Mouse (Mus musculus) embryonic facial prominence, embryonic 12.5 days (tissue): ENCODE results near the gene Pkn3. TPM values are rescaled to one million over a fixed set of nuclear protein-coding genes. Genes with fewer than 3 reads are reported as not detected.
"Not testable (repeated sequence)": the region's sequence is repeated elsewhere in the genome, so short reads cannot be mapped to it uniquely, and the experiment has no call there.

Experiments used
- ATAC-seq: fragments of 200-750 bp; cut with Nextera tagmentation; 2 replicates; pipeline ENCODE4 v1.8.0; 2017; ENCODE audit not compliant: insufficient number of reproducible peaks, insufficient read depth, low FRiP score, low TSS enrichment
- H3K27ac ChIP-seq: fragments of 300-500 bp; sonication (generic); 2 replicates; pipeline ENCODE4 v1.5.1; 2016; ENCODE audit warnings: mild to moderate bottlenecking
- H3K27me3 ChIP-seq: fragments of 300-500 bp; sonication (generic); 2 replicates; pipeline ENCODE4 v1.6.1; 2016; ENCODE audit warnings: mild to moderate bottlenecking, moderate library complexity
- H3K36me3 ChIP-seq: fragments of 300-500 bp; sonication (generic); 2 replicates; pipeline ENCODE4 v1.6.1; 2016; ENCODE audit warnings: mild to moderate bottlenecking
- H3K4me1 ChIP-seq: fragments of 300-500 bp; sonication (generic); 2 replicates; pipeline ENCODE4 v1.6.1; 2016
- H3K4me2 ChIP-seq: fragments of 300-500 bp; sonication (generic); replicated peaks from 2 replicates; pipeline ENCODE4 v1.6.1; 2016; ENCODE audit warnings: mild to moderate bottlenecking, moderate library complexity
- H3K4me3 ChIP-seq: fragments of 300-500 bp; sonication (generic); 2 replicates; pipeline ENCODE4 v1.5.1; 2016; ENCODE audit warnings: mild to moderate bottlenecking
- H3K9ac ChIP-seq: fragments of 300-500 bp; sonication (generic); 2 replicates; pipeline ENCODE4 v1.6.1; 2016; ENCODE audit warnings: mild to moderate bottlenecking, moderate library complexity
- H3K9me3 ChIP-seq: fragments of 300-500 bp; sonication (generic); 2 replicates; pipeline ENCODE4 v1.6.1; 2016; ENCODE audit warnings: mild to moderate bottlenecking, moderate library complexity
- WGBS: fragments of 180-500 bp; shearing (Covaris S2); methylation state at CpG from one replicate; pipeline ENCODE4 v1.1.7; 2016; 5-methylcytosine and 5-hydroxymethylcytosine counted together
- polyA plus RNA-seq: library from polyadenylated mRNA; unstranded; fragments of >200 nt; fragmentation: Nextera tagmentation; extraction: Ambion mirVana; gene quantifications from 2 replicates; pipeline ENCODE4 v1.2.1, GENCODE M21; 2016

Pkn3 gene
- polyA plus RNA-seq, 1 experiment from 2014 or later, result 11.6 TPM

GRCm38 (mm10) chr2:30131240-30131639 lies 53.8 kb downstream of the Pkn3 start:
- H3K4me2 ChIP-seq, H3K36me3 ChIP-seq, H3K27ac ChIP-seq, ATAC-seq, H3K27me3 ChIP-seq, H3K4me3 ChIP-seq, H3K9me3 ChIP-seq, H3K9ac ChIP-seq: not testable (repeated sequence)
- WGBS, result 71% methylated on average over 5 of the region's 5 CpGs
- peaks cover 20% of the 10 kb centered on the region for H3K4me1 ChIP-seq

GRCm38 (mm10) chr2:30132801-30133612 lies 55.5 kb downstream of the Pkn3 start:
- ATAC-seq, result no peak
- H3K4me2 ChIP-seq, result peak overlapping the region; percentile 95
- no peaks in the 10 kb centered on the region for H3K27me3 ChIP-seq
- no peaks in the 10 kb centered on the region for H3K9me3 ChIP-seq
- peak overlapping the region; percentile 86 for H3K9ac ChIP-seq
- peaks cover 20% of the 10 kb centered on the region for H3K4me1 ChIP-seq
- H3K4me3 ChIP-seq, result peak overlapping the region; percentile 87
- WGBS, result 13% methylated on average over 16 of the region's 16 CpGs
- H3K36me3 ChIP-seq, result peaks cover 23% of the 10 kb centered on the region
- peak overlapping the region; percentile 81 for H3K27ac ChIP-seq

DNA sequence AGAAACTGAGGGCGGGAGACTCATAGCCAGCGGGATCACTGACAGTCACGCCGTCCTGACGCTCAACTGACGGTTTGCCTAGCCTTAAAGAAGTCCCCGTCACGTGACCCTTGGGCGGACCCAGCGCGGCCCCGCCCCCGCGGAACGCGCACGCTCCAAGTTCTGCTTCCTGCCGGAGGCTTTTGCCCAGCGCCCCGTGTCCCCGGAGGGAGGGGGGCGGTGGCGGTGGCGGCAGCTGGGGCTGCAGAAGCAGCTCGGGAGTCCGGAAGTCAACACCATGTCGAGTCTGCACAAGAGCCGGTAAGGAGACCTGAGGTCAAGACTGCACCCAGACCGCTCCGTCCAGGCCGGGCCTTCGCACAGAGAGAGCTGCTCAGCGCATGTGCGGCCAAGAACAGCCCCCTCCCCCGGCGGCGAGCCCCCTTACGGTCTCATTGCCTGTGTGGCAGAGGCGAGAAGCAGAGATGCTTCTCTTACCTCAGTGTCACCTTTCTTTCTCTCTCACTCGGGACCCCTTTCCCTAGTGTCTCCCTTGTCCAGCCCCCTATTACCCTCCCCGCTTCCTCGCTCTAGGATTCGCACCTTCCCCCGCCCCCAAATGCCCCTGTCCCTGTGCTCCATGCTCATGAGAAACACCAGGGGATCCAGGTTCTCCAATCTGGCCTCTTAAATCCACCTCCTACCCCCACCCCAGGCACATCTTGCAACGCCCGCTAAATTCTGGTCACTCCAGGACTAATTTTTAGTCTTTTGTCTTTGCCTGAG lies 56.3 kb downstream of the Pkn3 start, which contains the start of gene Tbc1d13:
Tbc1d13 (plus strand) TSS at position 134 of the 765 bp plus-strand sequence.
- Histone ChIP-seq H3K9ac (peak within 1 kb of the TSS; percentile 86), H3K27ac (peak within 1 kb of the TSS; percentile 81), H3K4me2 (peak within 1 kb of the TSS; percentile 95), H3K27me3 (no peaks in the 10 kb centered on the region), H3K36me3 (peaks cover 23% of the 10 kb centered on the region), H3K4me1 (peaks cover 20% of the 10 kb centered on the region), H3K9me3 (no peaks in the 10 kb centered on the region), H3K4me3 (peak within 1 kb of the TSS; percentile 87)
- ATAC-seq, result peak; percentile 75
- WGBS, result under 1% methylated on average over 46 of the region's 46 CpGs

DNA sequence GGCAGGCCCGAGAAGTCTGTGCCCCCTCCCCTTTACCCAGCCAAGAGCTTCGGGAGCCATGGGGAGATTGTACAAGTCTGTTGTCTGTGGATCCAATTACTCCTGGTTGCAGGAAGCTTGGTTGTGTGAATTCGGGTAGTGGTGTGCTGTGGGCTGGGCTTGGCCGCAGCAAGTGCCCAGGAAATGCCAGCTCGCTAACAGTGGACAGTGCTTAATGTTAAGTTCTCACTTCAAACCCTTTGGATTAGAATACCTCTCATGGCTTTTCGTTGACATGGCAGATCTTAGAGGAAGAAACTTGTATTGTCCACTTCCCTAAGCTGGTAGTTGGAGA lies 56.9 kb downstream of the Pkn3 start:
- Histone ChIP-seq H3K4me3 (peak overlapping the region; percentile 87), H3K27ac (peak overlapping the region; percentile 81), H3K4me1 (peaks cover 20% of the 10 kb centered on the region), H3K9ac (peak overlapping the region; percentile 86), H3K4me2 (peak overlapping the region; percentile 95), H3K36me3 (peaks cover 23% of the 10 kb centered on the region), H3K27me3 (no peaks in the 10 kb centered on the region), H3K9me3 (no peaks in the 10 kb centered on the region)
- ATAC-seq, result peak; percentile 12; the same call in 1 of the 2 replicates
- 21% methylated on average over 6 of the region's 6 CpGs for WGBS

DNA sequence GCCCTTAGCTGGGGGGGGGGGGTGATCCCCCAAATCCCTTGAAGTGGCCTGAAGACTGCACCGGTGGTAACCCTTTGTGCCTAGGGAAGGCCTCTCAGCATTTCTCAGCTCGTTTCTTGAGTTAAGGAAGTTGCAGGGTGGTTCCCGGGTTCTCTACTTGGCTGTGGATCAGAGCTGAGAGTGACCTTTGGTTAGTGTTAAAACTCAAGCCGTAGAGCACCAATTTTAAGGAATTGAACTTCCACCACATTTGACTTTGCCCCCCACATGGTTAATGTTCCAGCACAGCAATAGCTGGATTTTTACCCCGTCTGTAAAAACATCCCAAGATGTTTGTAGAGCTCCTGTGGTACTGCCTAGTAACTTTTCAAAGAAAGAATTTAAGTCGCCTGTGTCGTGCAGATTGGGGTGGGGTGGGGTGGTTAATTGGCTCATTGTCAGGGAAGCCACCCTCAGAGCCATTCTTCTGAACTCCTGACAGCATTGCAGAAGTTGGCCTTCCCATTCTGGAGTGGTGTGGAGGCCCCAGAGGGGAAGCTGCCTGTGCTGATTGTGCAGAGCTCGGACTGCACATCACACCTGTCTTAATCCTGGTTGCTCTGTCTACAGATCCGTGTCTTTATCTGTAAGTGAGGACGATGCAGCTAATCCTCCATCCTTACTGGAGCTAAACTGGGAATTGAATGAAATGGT lies 57.6 kb downstream of the Pkn3 start:
- H3K27ac ChIP-seq, result no peak overlapping the region
- H3K4me2 ChIP-seq, result peak overlapping the region; percentile 95

GRCm38 (mm10) chr2:30136458-30136857 lies 59.0 kb downstream of the Pkn3 start:
- H3K4me2 ChIP-seq, result no peak overlapping the region
- no peak overlapping the region for H3K27ac ChIP-seq
- peaks cover 39% of the 10 kb centered on the region for H3K36me3 ChIP-seq
- no peak overlapping the region for H3K9ac ChIP-seq
- no peak overlapping the region for H3K4me3 ChIP-seq
- H3K4me1 ChIP-seq, result peaks cover 20% of the 10 kb centered on the region
- no peaks in the 10 kb centered on the region for H3K27me3 ChIP-seq
- H3K9me3 ChIP-seq, result no peaks in the 10 kb centered on the region
- no peak for ATAC-seq
- 91% methylated on average over 10 of the region's 10 CpGs for WGBS

More for the DNA sequence above, 57.6 kb downstream of the Pkn3 start:
- Histone ChIP-seq H3K9ac (peak overlapping the region; percentile 86), H3K4me3 (peak overlapping the region; percentile 87), H3K4me1 (peaks cover 20% of the 10 kb centered on the region), H3K36me3 (peaks cover 25% of the 10 kb centered on the region), H3K27me3 (no peaks in the 10 kb centered on the region), H3K9me3 (no peaks in the 10 kb centered on the region)
- WGBS, result 72% methylated on average over 10 of the region's 10 CpGs
- no peak for ATAC-seq

GRCm38 (mm10) chr2:30140021-30140420 lies 62.5 kb downstream of the Pkn3 start:
- not testable (repeated sequence) for H3K27me3 ChIP-seq, H3K9ac ChIP-seq, H3K9me3 ChIP-seq, ATAC-seq, H3K4me1 ChIP-seq, H3K4me3 ChIP-seq, H3K27ac ChIP-seq, H3K4me2 ChIP-seq
- peaks cover 74% of the 10 kb centered on the region for H3K36me3 ChIP-seq
- 98% methylated on average over 4 of the region's 4 CpGs for WGBS

Other genes starting within 250 kb of the Pkn3 start
- 16.4 and 17.5 TPM in 2 replicates for gene Cercam, start 208.5 kb upstream of the Pkn3 start, polyA plus RNA-seq
- gene Odf2, start 188.5 kb upstream of the Pkn3 start, polyA plus RNA-seq, result 88.2 and 89.2 TPM in 2 replicates
- gene Gle1, start 142.3 kb upstream of the Pkn3 start, polyA plus RNA-seq, result 69.3 and 72.3 TPM in 2 replicates
- gene Sptan1, start 112.1 kb upstream of the Pkn3 start, polyA plus RNA-seq, result 101 and 103 TPM in 2 replicates
- 43.9 and 46.0 TPM in 2 replicates for gene Wdr34, start 28.8 kb upstream of the Pkn3 start, polyA plus RNA-seq
- 644 and 679 TPM in 2 replicates for gene Set, start 20.3 kb upstream of the Pkn3 start, polyA plus RNA-seq
- 26.8 and 27.7 TPM in 2 replicates for gene Zdhhc12, start 16.0 kb downstream of the Pkn3 start, polyA plus RNA-seq
- gene Zer1, start 46.9 kb downstream of the Pkn3 start, polyA plus RNA-seq, result 11.6 and 12.2 TPM in 2 replicates
- 10.7 and 11.0 TPM in 2 replicates for gene Tbc1d13, start 56.1 kb downstream of the Pkn3 start, polyA plus RNA-seq
- 18.5 TPM in 2 replicates for gene Endog, start 93.8 kb downstream of the Pkn3 start, polyA plus RNA-seq
- 87.1 and 90.3 TPM in 2 replicates for gene Spout1, start 100.8 kb downstream of the Pkn3 start, polyA plus RNA-seq
- gene Kyat1, start 128.2 kb downstream of the Pkn3 start, polyA plus RNA-seq, result 8.2 and 8.3 TPM in 2 replicates
- gene Lrrc8a, start 160.0 kb downstream of the Pkn3 start, polyA plus RNA-seq, result 40.9 and 41.2 TPM in 2 replicates
- 0.09 and 0.14 TPM in 2 replicates for gene Gm28035, start 162.9 kb downstream of the Pkn3 start, polyA plus RNA-seq
- gene Phyhd1, start 188.5 kb downstream of the Pkn3 start, polyA plus RNA-seq, result 3.5 and 3.8 TPM in 2 replicates
- not detected in 2 replicates for gene Gm28038, start 203.4 kb downstream of the Pkn3 start, polyA plus RNA-seq
- gene Dolk, start 208.7 kb downstream of the Pkn3 start, polyA plus RNA-seq, result 29.6 and 31.0 TPM in 2 replicates
- 37.2 and 37.4 TPM in 2 replicates for gene Nup188, start 208.7 kb downstream of the Pkn3 start, polyA plus RNA-seq